ENCODE assay signal across 23 mouse cellular contexts in the genomic region with DNA sequence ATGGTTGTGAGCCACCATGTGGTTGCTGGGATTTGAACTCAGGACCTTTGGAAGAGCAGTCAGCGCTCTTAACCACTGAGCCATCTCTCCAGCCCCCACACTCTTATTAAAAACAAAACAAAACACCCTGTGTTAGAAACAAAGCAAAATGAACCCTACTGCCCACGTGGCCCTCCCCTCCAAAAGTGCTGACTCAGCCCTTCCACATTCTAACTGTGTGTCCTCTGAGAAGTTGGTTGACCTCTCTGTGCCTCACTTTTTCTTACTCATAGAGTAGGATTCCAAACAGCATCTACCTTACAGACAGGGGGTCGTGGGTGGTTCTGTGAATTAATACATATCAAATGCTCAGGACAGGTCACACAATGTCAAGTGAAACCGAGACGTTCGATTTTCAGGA. TPM values are rescaled to one million over a fixed set of nuclear protein-coding genes. Genes with fewer than 3 reads are reported as not detected.
"Had no signal": no experiment of that assay in that cellular context is flagged by ENCODE, and none has a peak within 500 bp of the region (broad histone marks: within the 10 kb centered on the region; RNA-seq: fewer than 3 reads in every experiment).

No protein-coding gene starts in this region.

- H3K4me2 ChIP-seq: liver, embryonic 15.5 days; lung, embryonic 15.5 days; midbrain, embryonic 12.5 days; neural tube, embryonic 12.5 days; stomach, embryonic 15.5 days had no signal

- ATAC-seq: lung, postnatal 0 days; midbrain, embryonic 16.5 days had no signal

- DNase-seq: lung, adult 18-20 months; lung, postnatal 14 days; lung, postnatal 36 days; midbrain, embryonic 14.5 days; right cerebral cortex, postnatal 14 days; thymus, adult 18-20 months; thymus, postnatal 14 days; thymus, postnatal 36 days had no signal

- H3K9me3 ChIP-seq: liver, embryonic 15.5 days; lung, embryonic 15.5 days; megakaryocyte, embryonic 14.5 days; midbrain, embryonic 12.5 days; neural tube, embryonic 12.5 days; stomach, embryonic 15.5 days had no signal

- H3K27me3 ChIP-seq: lung, embryonic 15.5 days; megakaryocyte, embryonic 14.5 days; stomach, embryonic 15.5 days had no signal

- H3K4me3 ChIP-seq: liver, embryonic 15.5 days; lung, embryonic 15.5 days; midbrain, embryonic 12.5 days; neural tube, embryonic 12.5 days; stomach, embryonic 15.5 days had no signal

- H3K27ac ChIP-seq: lung, embryonic 15.5 days; macrophage; midbrain, embryonic 12.5 days; neural tube, embryonic 12.5 days; stomach, embryonic 15.5 days; stomach, postnatal 0 days had no signal

- H3K9ac ChIP-seq: liver, embryonic 15.5 days; lung, embryonic 15.5 days; midbrain, embryonic 12.5 days; neural tube, embryonic 12.5 days; stomach, embryonic 15.5 days had no signal

- H3K36me3 ChIP-seq: liver, embryonic 15.5 days; lung, embryonic 15.5 days; midbrain, embryonic 12.5 days; neural tube, embryonic 12.5 days; stomach, embryonic 15.5 days had no signal

RNA-seq across cellular contexts. Expression of gene Lctl, which starts 37.0 kb away (rescaled TPM):
- total RNA-seq: megakaryocyte progenitor cell, adult 5-6 weeks; monocyte, adult 5-6 weeks; neutrophil, adult 5-6 weeks had no signal
- polyA plus RNA-seq: liver, embryonic 15.5 days; lung, embryonic 15.5 days; lung, postnatal 0 days; macrophage; midbrain, embryonic 12.5 days; midbrain, embryonic 14.5 days; midbrain, embryonic 16.5 days; neural tube, embryonic 12.5 days; neural tube, embryonic 14.5 days; spleen, adult 2 months; stomach, embryonic 15.5 days had no signal

RNA-seq across cellular contexts. Expression of gene Smad6, which starts 58.1 kb away (rescaled TPM):
- total RNA-seq: neutrophil, adult 5-6 weeks had no signal
